Mouse (Mus musculus): Measurements from ENCODE around the gene Abcc9. TPM values are rescaled to one million over a fixed set of nuclear protein-coding genes. Genes with fewer than 3 reads are reported as not detected.

Gene Abcc9
- polyA plus RNA-seq (2021; fragmentation: Nextera tagmentation), result 0.84 and 1.6 TPM in 2 replicates
- long read RNA-seq, experiment 1, result 0 reads
- long read RNA-seq, experiment 2, result 0 reads

GRCm38 (mm10) chr6:142701652-142702637 lies at the start of gene Abcc9:
TSS of gene Abcc9 (minus strand) at chr6:142702315.

GRCm38 (mm10) chr6:142571055-142571618 lies 131.0 kb downstream of the Abcc9 start, which contains the start of gene Kcnj8:
TSS of gene Kcnj8 (minus strand) at chr6:142571614.

Other genes starting within 250 kb of the Abcc9 start
- not detected in 2 replicates for gene Gys2, start 229.2 kb downstream of the Abcc9 start, polyA plus RNA-seq (2021; fragmentation: Nextera tagmentation)
- 1,492 and 1,845 TPM in 2 replicates for gene Ldhb, start 194.4 kb downstream of the Abcc9 start, polyA plus RNA-seq (2021; fragmentation: Nextera tagmentation)
- 2.9 and 4.9 TPM in 2 replicates for gene Kcnj8, start 130.7 kb downstream of the Abcc9 start, polyA plus RNA-seq (2021; fragmentation: Nextera tagmentation)
- 44.0 and 138 TPM in 2 replicates for gene Cmas, start 54.4 kb upstream of the Abcc9 start, polyA plus RNA-seq (2021; fragmentation: Nextera tagmentation)
- 0.09 and 0.12 TPM in 2 replicates for gene Sult6b2, start 102.2 kb upstream of the Abcc9 start, polyA plus RNA-seq (2021; fragmentation: Nextera tagmentation)

Data from left cerebral cortex, adult 6 months (tissue).